Mouse (Mus musculus) adrenal gland, postnatal 10 days (tissue): ENCODE data around the gene Mtss1l. TPM values are rescaled to one million over a fixed set of nuclear protein-coding genes. Genes with fewer than 3 reads are reported as not detected.
A peak's percentile ranks its signal among the peaks of the same experiment; 100 is the strongest.
"Not testable (repeated sequence)": the region's sequence is repeated elsewhere in the genome, so short reads cannot be mapped to it uniquely, and the experiment has no call there.

Experiments used
- DNase-seq: peaks from one replicate; pipeline ENCODE4 v3.0.0; 2021; ENCODE audit warnings: mixed read lengths
- total RNA-seq, 2 experiments: library from RNA; stranded (reverse); gene quantifications; 2 replicates each; pipeline ENCODE4 v1.2.3; 2021

Mtss1l gene
- total RNA-seq, 2 experiments from 2014 or later: 28.3 to 38.3 TPM

GRCm38 (mm10) chr8:110779924-110780718, 58.8 kb downstream of the Mtss1l start:
- DNase-seq: no peak

GRCm38 (mm10) chr8:110785366-110785765, 64.1 kb downstream of the Mtss1l start:
- no peak for DNase-seq

GRCm38 (mm10) chr8:110786501-110786900, 65.2 kb downstream of the Mtss1l start:
- not testable (repeated sequence) for DNase-seq

GRCm38 (mm10) chr8:110786934-110787333, 65.7 kb downstream of the Mtss1l start:
- peak; percentile 23 for DNase-seq

- DNase-seq: peak; percentile 45
These were observed 66.2 kb downstream of the Mtss1l start for GRCm38 (mm10) chr8:110787411-110787954.

- no peak for DNase-seq
These were observed 67.7 kb downstream of the Mtss1l start for GRCm38 (mm10) chr8:110788981-110789380.

GRCm38 (mm10) chr8:110789571-110789970, 68.3 kb downstream of the Mtss1l start:
- no peak for DNase-seq

GRCm38 (mm10) chr8:110790270-110790669, 69.0 kb downstream of the Mtss1l start:
- no peak for DNase-seq

Other genes starting within 250 kb of the Mtss1l start
- 10 to 100 TPM; 20.7 to 28.0 TPM for gene Vac14, start 102.9 kb upstream of the Mtss1l start, total RNA-seq
- 1 to 10 TPM; 8.6 to 9.9 TPM for gene Il34, start 84.4 kb downstream of the Mtss1l start, total RNA-seq
- 10 to 100 TPM; 75.3 to 89.4 TPM for gene Cog4, start 125.1 kb downstream of the Mtss1l start, total RNA-seq
- gene Sf3b3, start 125.3 kb downstream of the Mtss1l start, total RNA-seq: 10 to 100 TPM; 61.0 to 74.0 TPM
- 10 to 100 TPM in 1 of 2 experiments, 1 to 10 TPM in 1; 7.9 to 10.6 TPM for gene Fuk, start 181.0 kb downstream of the Mtss1l start, total RNA-seq
- 10 to 100 TPM; 23.6 to 26.6 TPM for gene St3gal2, start 198.4 kb downstream of the Mtss1l start, total RNA-seq